Mouse (Mus musculus) hindbrain, embryonic 11.5 days (tissue): ENCODE measurements around the gene Ccdc84. TPM values are rescaled to one million over a fixed set of nuclear protein-coding genes. Genes with fewer than 3 reads are reported as not detected.
"Not testable (repeated sequence)": the region's sequence is repeated elsewhere in the genome, so short reads cannot be mapped to it uniquely, and the experiment has no call there.

Experiments used
- ATAC-seq: fragments of 200-750 bp; cut with Nextera tagmentation; 2 replicates; pipeline ENCODE4 v1.8.0; 2017; ENCODE audit warnings: mild to moderate bottlenecking, moderate TSS enrichment, moderate library complexity; ENCODE audit not compliant: low FRiP score
- DNase-seq: peaks from one replicate; pipeline ENCODE4 v3.0.0-alpha.2; 2015; ENCODE audit warnings: low spot score
- H3K27ac ChIP-seq: fragments of 300-500 bp; sonication (generic); 2 replicates; pipeline ENCODE4 v1.5.1; 2014; ENCODE audit warnings: mild to moderate bottlenecking, low read depth, low read length
- H3K27me3 ChIP-seq: fragments of 300-500 bp; sonication (generic); 2 replicates; pipeline ENCODE4 v1.6.1; 2014; ENCODE audit warnings: mild to moderate bottlenecking, low read length, moderate library complexity, mixed read lengths; ENCODE audit not compliant: control insufficient read depth, insufficient read depth
- H3K36me3 ChIP-seq: fragments of 300-500 bp; sonication (generic); 2 replicates; pipeline ENCODE4 v1.6.1; 2014; ENCODE audit warnings: mild to moderate bottlenecking, low read length, moderate library complexity, mixed read lengths; ENCODE audit not compliant: control insufficient read depth, insufficient read depth
- H3K4me1 ChIP-seq: fragments of 300-500 bp; sonication (generic); replicated peaks from 2 replicates; pipeline ENCODE4 v1.6.1; 2014; ENCODE audit warnings: low read length, mixed read lengths; ENCODE audit not compliant: control insufficient read depth, insufficient read depth
- H3K4me2 ChIP-seq: fragments of 300-500 bp; sonication (generic); replicated peaks from 2 replicates; pipeline ENCODE4 v1.6.1; 2014; ENCODE audit warnings: mild to moderate bottlenecking, low read depth, low read length
- H3K4me3 ChIP-seq: fragments of 300-500 bp; sonication (generic); 2 replicates; pipeline ENCODE4 v1.5.1; 2014; ENCODE audit warnings: low read depth, low read length
- H3K9ac ChIP-seq: fragments of 300-500 bp; sonication (generic); 2 replicates; pipeline ENCODE4 v1.6.1; 2014; ENCODE audit warnings: low read depth, low read length
- H3K9me3 ChIP-seq: fragments of 300-500 bp; sonication (generic); 2 replicates; pipeline ENCODE4 v1.6.1; 2016; ENCODE audit warnings: low read length; ENCODE audit not compliant: control insufficient read depth
- WGBS: fragments of 180-500 bp; shearing (Covaris S2); extraction: QIAGEN DNeasy Blood & Tissue Kit; methylation state at CpG from one replicate; pipeline ENCODE4 v1.1.7; 2014; 5-methylcytosine and 5-hydroxymethylcytosine counted together
- polyA plus RNA-seq: library from polyadenylated mRNA; unstranded; fragments of >200 nt; fragmentation: Nextera tagmentation; extraction: Ambion mirVana; gene quantifications from 2 replicates; pipeline ENCODE4 v1.2.1, GENCODE M21; 2014

Gene Ccdc84
- polyA plus RNA-seq, 1 experiment from 2014 or later, result 22.0 TPM

DNA sequence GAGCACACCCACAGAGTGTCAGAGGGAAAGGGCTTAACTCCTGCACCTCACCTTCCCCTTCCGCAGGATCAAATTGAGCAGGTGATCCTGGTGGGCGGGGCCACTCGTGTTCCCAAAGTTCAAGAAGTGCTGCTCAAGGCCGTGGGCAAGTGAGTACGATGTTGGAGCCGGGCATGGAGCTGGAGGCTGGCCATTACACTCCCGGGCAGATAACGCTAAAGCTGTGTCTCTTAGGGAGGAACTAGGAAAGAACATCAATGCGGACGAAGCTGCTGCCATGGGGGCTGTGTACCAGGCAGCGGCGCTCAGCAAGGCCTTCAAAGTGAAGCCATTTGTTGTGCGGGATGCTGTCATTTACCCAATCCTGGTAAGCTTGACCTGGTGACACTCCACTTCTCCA lies 33.8 kb downstream of the Ccdc84 start:
- no peak overlapping the region for H3K4me2 ChIP-seq
- no peaks in the 10 kb centered on the region for H3K9me3 ChIP-seq
- peaks cover 8% of the 10 kb centered on the region; the same call in 1 of the 2 replicates for H3K4me1 ChIP-seq
- 93% methylated on average over 13 of the region's 13 CpGs for WGBS
- H3K27ac ChIP-seq, result no peak overlapping the region
- H3K4me3 ChIP-seq, result no peak overlapping the region
- H3K27me3 ChIP-seq, result no peaks in the 10 kb centered on the region
- no peak overlapping the region for H3K9ac ChIP-seq
- H3K36me3 ChIP-seq, result peaks cover 44% of the 10 kb centered on the region
- ATAC-seq (no peak), DNase-seq (no peak)

- WGBS, result 12% methylated on average over 15 of the region's 15 CpGs
- Histone ChIP-seq H3K4me3 (peak overlapping the region; percentile 93), H3K9me3 (no peaks in the 10 kb centered on the region)
Observed at GRCm38 (mm10) chr9:44379862-44380261, 38.5 kb downstream of the Ccdc84 start.

GRCm38 (mm10) chr9:44379054-44379834 lies 39.1 kb downstream of the Ccdc84 start, which contains the start of gene Hyou1:
Hyou1 (plus strand) TSS chr9:44379490.
- peak within 1 kb of the TSS; percentile 96 for H3K9ac ChIP-seq
- no peaks in the 10 kb centered on the region for H3K27me3 ChIP-seq
- H3K4me3 ChIP-seq, result peak within 1 kb of the TSS; percentile 93
- H3K9me3 ChIP-seq, result no peaks in the 10 kb centered on the region
- peak; percentile 97 for ATAC-seq
- peak within 1 kb of the TSS; percentile 67 for H3K4me2 ChIP-seq
- H3K27ac ChIP-seq, result peak within 1 kb of the TSS; percentile 75
- peaks cover 19% of the 10 kb centered on the region for H3K36me3 ChIP-seq
- WGBS, result under 1% methylated on average over 79 of the region's 83 CpGs
- peaks cover 8% of the 10 kb centered on the region; the same call in 1 of the 2 replicates for H3K4me1 ChIP-seq
- peak; percentile 99 for DNase-seq

More at GRCm38 (mm10) chr9:44379862-44380261, 38.5 kb downstream of the Ccdc84 start:
- Histone ChIP-seq H3K9ac (peak overlapping the region; percentile 96), H3K27me3 (no peaks in the 10 kb centered on the region), H3K4me2 (peak overlapping the region; percentile 67), H3K36me3 (peaks cover 24% of the 10 kb centered on the region), H3K4me1 (peaks cover 8% of the 10 kb centered on the region; the same call in 1 of the 2 replicates), H3K27ac (peak overlapping the region; percentile 58)
- DNase-seq (no peak), ATAC-seq (peak; percentile 51)

DNA sequence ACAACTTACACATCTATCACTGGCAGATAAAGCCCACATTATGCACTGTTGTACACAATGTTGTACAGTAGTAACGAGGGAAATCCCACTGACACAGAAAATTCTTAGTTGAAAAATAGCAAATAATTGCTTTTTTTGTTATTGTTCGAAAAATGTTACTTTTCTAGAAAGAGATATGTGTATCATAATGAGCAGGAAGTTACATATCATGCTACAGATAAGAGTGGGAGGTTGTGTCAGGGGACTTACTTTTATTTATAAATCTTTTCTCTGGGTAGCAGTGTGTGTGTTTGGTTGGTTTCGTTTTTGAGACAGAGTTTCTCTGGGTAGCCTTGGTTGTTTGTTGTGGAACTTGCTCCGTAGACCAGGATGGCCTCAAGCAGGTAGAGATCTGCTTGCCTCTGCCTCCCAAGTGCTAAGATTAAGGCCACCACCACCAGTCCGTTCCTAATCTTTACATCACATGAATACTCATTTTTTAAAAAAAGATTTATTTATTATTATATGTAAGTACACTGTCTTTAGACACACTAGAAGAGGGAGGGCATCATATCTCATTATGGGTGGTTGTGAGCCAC lies 40.1 kb downstream of the Ccdc84 start:
- peaks cover 16% of the 10 kb centered on the region for H3K36me3 ChIP-seq
- H3K9me3 ChIP-seq, result no peaks in the 10 kb centered on the region
- H3K9ac ChIP-seq, result no peak overlapping the region; the same call in 1 of the 2 replicates
- H3K27me3 ChIP-seq, result no peaks in the 10 kb centered on the region
- H3K4me1 ChIP-seq, result peaks cover 8% of the 10 kb centered on the region; the same call in 1 of the 2 replicates
- ATAC-seq, result no peak
- H3K4me3 ChIP-seq, result peak overlapping the region; percentile 93
- WGBS, result 92% methylated on average over 5 of the region's 5 CpGs
- no peak for DNase-seq
- H3K27ac ChIP-seq, result no peak overlapping the region
- H3K4me2 ChIP-seq, result peak overlapping the region; percentile 47

DNA sequence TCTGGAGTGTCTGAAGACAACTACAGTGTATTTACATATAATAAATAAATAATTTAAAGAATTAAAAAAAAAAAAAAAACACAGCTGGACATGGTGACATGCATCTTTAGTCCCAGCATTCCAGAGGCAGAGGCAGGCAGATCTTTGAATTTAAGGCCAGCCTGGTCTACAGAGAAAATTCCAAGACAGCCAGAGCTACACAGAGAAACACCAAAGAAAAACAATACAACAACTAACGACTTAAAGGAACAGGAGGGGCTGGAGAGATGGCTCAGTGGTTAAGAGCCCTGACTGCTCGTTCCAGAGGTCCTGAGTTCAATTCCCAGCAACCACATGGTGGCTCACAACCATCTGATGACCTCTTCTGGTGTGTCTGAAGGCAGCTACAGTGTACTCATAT lies 41.0 kb downstream of the Ccdc84 start:
- not testable (repeated sequence) for H3K27ac ChIP-seq, H3K4me3 ChIP-seq, H3K4me1 ChIP-seq, ATAC-seq, H3K9me3 ChIP-seq, H3K27me3 ChIP-seq, H3K9ac ChIP-seq, H3K36me3 ChIP-seq, H3K4me2 ChIP-seq, DNase-seq
- 94% methylated on average over 2 of the region's 2 CpGs for WGBS

GRCm38 (mm10) chr9:44376141-44376540 lies 42.2 kb downstream of the Ccdc84 start:
- DNase-seq, result no peak
- Histone ChIP-seq H3K9ac (no peak overlapping the region), H3K27ac (no peak overlapping the region), H3K4me1 (peaks cover 8% of the 10 kb centered on the region; the same call in 1 of the 2 replicates), H3K36me3 (0 out of 2 replicates have a peak, but pooled peaks cover 1% of the 10 kb centered on the region), H3K4me3 (no peak overlapping the region), H3K4me2 (no peak overlapping the region), H3K9me3 (no peaks in the 10 kb centered on the region), H3K27me3 (no peaks in the 10 kb centered on the region)
- WGBS, result 95% methylated on average over 6 of the region's 6 CpGs
- ATAC-seq, result no peak

DNA sequence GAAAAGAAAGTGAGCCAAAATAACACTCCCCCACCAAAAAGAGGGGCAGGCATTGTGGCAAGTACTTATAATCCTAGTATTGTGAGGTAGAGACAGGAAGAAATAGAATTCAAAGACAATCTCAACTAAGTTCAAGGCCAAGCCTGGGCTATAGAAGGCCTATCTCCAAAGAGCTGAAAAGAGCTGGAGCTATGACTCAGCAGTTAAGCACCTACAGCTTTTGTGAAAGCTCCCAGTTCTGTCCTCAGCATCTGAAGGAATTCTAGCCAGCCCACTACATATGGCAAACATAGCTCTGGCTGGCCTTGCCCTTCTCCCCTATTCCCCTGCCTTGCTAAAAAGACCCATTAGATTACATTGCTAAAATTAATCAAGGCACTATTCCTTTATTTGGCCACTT lies 45.0 kb downstream of the Ccdc84 start:
- no peak for DNase-seq
- Histone ChIP-seq H3K4me2 (no peak overlapping the region), H3K9ac (no peak overlapping the region), H3K4me3 (no peak overlapping the region), H3K27ac (no peak overlapping the region), H3K27me3 (no peaks in the 10 kb centered on the region), H3K4me1 (no peaks in the 10 kb centered on the region), H3K36me3 (no peaks in the 10 kb centered on the region), H3K9me3 (no peaks in the 10 kb centered on the region)
- ATAC-seq, result no peak

DNA sequence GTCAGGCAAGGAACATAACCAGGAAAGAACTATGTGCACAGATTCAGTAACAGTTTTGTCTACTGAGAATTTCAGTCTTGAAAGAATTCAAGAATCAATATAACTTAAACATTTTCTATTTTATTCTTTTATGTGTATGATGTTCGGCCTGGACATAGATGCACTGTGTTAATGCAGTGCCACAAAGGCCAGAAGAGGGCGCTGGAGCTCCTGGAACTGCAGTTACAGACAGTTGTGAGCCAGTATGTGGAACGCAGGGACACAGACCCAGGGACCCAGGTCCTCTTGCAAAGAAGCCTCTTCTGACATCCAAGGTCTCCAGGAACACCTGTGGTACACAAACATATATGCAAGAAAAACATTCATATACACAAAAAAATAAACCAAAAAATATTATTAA lies 53.9 kb downstream of the Ccdc84 start:
- H3K9me3 ChIP-seq, result no peaks in the 10 kb centered on the region
- no peaks in the 10 kb centered on the region for H3K27me3 ChIP-seq
- ATAC-seq, result no peak
- DNase-seq, result peak; percentile 24
- H3K36me3 ChIP-seq, result no peaks in the 10 kb centered on the region
- 64% methylated on average over 3 of the region's 3 CpGs for WGBS
- H3K4me1 ChIP-seq, result no peaks in the 10 kb centered on the region
- H3K4me2 ChIP-seq, result no peak overlapping the region
- H3K9ac ChIP-seq, result no peak overlapping the region
- H3K27ac ChIP-seq, result no peak overlapping the region
- no peak overlapping the region for H3K4me3 ChIP-seq
